Mouse (Mus musculus) right cerebral cortex, adult 2 months (tissue): ENCODE results near the gene Serpina1a.
"Not testable (repeated sequence)": the region's sequence is repeated elsewhere in the genome, so short reads cannot be mapped to it uniquely, and the experiment has no call there.

Experiments used
- DNase-seq, 2 experiments: peaks; one replicate each; pipeline ENCODE4 v3.0.0; 2021 to 2022; ENCODE audit warnings: low spot score in 2 of 2

Gene Serpina1a

DNA sequence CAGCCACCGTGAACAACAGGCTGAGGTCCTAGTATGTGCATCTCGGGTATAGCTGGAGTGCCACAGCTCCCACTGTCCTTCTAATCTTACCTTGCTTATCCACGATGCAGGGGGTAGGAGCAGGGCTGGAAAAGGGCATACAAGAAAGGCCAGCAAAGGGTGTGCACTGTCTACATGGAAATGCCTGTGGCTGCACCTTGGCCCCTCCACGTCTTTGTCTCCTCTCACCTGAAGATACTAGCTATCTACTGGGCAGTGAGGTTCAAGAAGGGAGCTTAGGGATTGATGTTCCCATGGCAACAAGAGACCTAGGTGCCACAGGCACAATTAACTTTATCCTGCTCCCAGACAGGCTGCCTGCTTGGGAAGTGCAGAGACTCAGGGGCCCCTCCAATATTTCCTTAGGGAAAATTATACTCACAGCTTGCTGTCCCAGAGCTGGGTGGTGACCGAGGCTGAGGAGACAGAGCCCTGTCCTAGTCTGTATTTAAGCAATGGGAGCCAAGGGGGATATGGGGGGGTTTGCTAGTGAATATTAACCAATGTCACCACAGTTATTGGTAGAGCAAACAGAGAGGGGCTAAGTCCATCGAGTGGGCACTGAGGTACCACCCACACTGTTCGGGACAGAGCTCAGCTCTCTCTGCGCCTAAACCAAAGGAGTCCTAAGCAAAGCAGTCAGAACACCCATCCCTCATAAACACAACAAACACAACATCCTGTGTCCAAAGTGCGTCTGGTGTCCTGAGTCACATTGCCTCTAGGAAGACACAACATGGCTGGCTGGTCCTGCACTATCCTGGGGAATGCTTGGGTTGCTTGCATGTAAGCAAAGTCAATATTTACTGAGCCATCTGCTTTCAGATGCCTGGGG, at the start of gene Serpina1a:
Gene Serpina1a, minus strand, starts transcription at position 462 of the 874 bp plus-strand sequence.
- DNase-seq = not testable (repeated sequence)

DNA sequence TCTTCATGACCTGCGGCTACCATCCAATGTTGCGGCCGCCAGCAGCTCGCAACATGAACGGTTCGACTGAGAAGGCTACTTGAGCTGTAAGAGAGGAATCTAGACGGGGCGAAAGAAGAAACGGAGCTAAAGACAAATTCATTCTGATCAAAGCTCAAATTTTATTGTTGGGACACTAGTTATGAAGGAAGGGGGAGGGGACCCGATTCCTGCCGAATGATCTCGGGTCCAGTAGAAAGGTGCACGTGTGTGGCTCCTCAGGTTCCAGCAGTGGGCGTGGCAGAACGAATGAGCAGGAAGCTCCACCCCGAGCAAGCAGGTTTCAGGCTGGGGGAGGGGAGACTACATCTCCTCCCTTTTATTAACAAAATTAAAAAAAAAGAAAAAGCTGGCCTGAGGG, 45.8 kb upstream of the Serpina1a start:
- not testable (repeated sequence) for DNase-seq

DNA sequence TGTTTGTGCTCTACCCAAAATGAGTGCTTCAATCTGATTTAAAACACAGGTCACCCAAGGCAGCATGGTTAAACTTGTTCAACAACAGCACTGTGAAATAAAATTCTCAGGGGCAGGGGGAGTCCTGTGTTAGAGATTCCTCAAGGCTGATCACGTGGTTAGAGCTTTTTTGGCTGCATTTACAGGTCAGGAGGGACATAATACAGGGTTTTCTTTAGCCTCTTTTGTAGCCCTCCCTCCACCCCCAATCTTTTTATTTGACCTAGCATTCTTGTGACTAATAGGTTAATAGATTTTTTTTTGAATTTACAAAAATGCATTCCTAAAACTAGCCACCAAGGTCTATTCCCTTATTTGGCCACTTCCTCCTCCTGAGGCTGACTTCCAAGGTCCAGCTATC, 44.4 kb upstream of the Serpina1a start:
- not testable (repeated sequence) for DNase-seq

DNA sequence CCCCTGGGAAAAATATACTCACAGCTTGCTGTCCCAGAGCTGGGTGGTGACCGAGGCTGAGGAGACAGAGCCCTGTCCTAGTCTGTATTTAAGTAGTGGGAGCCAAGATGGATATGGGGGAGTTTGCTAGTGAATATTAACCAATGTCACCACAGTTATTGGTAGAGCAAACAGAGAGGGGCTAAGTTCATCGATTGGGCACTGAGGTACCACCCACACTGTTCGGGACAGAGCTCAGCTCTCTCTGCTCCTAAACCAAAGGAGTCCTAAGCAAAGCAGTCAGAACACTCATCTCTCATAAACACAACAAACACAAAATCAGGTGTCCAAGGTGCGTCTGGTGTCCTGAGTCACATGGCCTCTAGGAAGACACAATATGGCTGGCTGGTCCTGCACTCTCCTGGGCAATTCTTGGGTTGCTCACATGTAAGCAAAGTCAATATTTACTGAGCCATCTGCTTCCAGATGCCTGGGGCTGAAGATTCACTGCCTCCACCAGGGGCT, 41.5 kb upstream of the Serpina1a start, which contains the start of gene Serpina1c:
Gene Serpina1c, minus strand, starts transcription at position 51 of the 504 bp plus-strand sequence.
- DNase-seq = not testable (repeated sequence)

DNA sequence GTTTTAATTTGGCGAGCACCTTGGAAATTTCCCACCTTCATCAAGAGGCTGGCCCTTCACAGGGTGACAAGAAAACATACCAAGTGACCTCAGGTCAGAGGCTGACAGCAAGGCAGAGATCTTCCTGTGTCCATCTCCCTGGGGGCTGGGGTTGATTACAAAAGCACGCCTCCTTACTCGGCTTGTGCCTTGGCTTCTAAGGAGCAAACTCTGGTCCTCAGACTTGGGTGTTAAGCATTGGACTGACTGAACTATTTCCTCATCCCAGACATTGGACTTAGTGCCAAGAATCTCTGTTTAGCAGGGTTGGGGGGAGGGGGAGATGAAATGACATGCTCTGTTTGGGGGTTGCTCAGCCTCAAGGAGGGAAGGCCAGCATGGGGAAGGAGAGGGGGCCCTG, 38.6 kb upstream of the Serpina1a start:
- not testable (repeated sequence) for DNase-seq

DNA sequence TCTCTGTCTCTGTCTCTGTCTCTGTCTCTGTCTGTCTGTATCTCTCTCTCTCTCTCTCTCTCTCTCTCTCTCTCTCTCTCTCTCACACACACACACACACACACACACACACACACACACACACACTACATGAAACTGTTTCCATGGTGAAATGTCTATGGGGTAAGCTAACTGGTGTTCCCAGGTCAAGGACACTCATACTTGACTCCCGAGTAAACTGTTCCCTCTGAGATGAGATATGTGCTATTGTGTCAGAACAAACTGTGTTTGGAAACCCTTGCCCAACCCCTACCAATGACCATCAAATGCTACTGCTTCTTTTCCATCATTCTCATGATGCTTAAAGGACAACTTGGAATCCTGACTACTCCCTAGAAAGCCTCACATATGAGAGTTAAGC, 3.5 kb upstream of the Serpina1a start:
- not testable (repeated sequence) for DNase-seq

DNA sequence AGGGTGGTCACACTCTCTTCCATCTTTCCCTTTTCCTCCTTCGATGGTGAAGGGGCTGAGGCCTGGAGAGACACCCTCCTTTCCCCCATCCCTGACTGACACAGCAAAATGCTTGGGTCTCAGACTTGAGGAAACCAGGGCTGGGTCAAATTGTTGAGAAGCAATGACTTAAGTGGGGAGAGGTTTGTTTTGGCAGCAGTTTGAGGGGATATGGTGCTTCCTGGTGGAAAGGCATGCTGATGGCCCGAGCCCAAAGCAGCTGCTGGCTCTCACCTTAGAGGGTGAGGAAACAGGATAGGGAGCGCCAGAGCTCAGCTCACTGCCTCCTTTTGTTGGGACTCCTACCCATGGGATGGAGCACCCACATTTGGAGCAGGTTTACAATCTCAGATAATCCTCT, 2.4 kb downstream of the Serpina1a start:
- DNase-seq = no peak

DNA sequence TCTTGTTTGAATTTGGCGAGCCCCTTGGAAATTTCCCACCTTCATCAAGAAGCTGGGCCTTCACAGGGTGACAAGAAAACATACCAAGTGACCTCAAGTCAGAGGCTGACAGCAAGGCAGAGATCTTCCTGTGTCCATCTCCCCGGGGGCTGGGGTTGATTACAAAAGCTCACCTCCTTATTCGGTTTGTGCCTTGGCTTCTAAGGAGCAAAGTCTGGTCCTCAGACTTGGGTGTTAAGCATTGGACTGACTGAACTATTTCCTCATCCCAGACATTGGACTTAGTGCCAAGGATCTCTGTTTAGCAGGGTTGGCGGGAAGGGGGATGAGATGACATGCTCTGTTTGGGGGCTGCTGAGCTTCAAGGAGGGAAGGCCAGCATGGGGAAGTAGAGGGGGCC, 2.8 kb downstream of the Serpina1a start:
- not testable (repeated sequence) for DNase-seq

DNA sequence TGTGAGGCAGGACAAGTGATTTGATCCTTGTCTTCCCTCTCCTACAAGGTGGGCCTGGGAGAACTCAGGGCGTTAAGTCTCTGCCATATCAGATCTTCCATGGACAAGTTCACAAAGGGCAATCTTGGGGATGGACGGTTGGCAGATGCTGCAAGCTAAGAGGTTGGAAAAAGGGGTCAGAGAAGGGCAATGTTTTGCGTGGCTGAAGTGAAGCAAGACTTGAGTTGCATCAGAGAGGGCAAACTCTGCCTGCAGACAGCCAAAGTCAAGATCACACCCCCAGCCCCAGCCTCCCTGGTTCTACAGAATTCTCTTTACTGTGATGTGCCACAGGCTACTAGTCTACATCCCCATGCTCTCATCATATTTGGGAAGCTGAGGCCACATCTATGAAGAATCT, 3.8 kb downstream of the Serpina1a start:
- DNase-seq = not testable (repeated sequence)

DNA sequence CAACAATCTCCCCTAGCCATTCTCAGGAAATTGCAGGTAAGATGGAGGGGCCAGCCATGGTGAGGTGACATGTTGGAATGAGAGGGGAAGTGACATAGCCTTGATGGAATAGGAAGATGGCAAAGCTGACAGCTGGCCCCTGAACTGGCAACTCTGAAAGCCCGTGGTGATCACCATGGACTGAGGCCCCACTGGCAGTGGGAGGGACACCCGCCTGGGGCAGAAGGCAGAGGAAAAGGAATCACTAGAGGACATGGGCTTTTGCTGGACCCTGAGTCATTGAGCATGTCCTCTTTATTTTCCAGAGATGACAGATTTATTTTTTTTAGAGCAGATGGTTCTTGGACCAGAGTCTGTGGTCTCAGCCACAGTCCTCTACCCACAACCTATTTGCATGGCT, 10.3 kb downstream of the Serpina1a start:
- not testable (repeated sequence) for DNase-seq

DNA sequence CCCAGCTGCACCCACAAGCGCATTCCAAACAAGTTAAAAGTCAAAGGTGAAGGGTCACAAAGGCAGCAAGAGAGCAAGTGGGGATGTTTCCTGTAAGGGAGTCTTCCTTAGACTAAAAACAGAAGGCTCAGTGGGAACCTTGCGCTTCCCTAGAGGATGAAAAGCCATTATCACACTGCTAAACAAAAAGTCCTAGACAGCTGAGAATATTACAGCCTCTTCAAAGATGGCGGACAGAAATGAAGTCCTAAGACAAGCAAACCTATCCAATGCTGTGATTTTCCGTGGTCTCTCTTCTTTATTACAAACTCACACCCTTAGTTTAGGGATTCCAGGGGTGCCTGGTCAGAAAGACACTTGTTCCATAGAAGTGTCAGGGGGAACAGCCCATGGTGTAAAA, 33.1 kb downstream of the Serpina1a start, which contains the start of gene Serpina1b:
Gene Serpina1b, minus strand, starts transcription at position 101 of the 400 bp plus-strand sequence.
- DNase-seq = not testable (repeated sequence)

DNA sequence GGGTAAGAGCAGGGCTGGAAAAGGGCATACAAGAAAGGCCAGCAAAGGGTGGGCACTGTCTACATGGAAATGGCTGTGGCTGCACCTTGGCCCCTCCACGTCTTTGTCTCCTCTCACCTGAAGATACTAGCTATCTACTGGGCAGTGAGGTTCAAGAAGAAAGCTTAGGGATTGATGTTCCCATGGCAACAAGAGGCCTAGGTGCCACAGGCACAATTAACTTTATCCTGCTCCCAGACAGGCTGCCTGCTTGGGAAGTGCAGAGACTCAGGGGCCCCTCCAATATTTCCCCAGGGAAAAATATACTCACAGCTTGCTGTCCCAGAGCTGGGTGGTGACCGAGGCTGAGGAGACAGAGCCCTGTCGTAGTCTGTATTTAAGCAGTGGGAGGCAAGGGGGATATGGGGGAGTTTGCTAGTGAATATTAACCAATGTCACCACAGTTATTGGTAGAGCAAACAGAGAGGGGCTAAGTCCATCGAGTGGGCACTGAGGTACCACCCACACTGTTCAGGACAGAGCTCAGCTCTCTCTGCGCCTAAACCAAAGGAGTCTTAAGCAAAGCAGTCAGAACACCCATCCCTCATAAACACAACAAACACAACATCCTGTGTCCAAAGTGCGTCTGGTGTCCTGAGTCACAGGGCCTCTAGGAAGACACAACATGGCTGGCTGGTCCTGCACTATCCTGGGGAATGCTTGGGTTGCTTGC, 35.5 kb downstream of the Serpina1a start:
- DNase-seq = not testable (repeated sequence)

DNA sequence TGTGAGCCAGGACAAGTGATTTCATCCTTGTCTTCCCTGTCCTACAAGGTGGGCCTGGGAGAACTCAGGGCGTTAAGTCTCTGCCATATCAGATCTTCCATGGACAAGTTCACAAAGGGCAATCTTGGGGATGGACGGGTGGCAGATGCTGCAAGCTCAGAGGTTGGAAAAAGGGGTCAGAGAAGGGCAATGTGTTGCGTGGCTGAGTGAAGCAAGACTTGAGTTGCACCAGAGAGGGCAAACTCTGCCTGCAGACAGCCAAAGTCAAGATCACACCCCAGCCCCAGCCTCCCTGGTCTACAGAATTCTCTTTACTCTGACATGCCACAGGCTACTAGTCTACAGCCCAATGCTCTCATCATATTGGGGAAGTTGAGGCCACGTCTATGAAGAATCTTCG, 39.5 kb downstream of the Serpina1a start:
- not testable (repeated sequence) for DNase-seq
